Mouse (Mus musculus): ENCODE data around the gene Hba-x. TPM values are rescaled to one million over a fixed set of nuclear protein-coding genes. Genes with fewer than 3 reads are reported as not detected.
"Not testable (repeated sequence)": the region's sequence is repeated elsewhere in the genome, so short reads cannot be mapped to it uniquely, and the experiment has no call there.

Hba-x gene
- polyA plus RNA-seq, 1 experiment, result not detected

DNA sequence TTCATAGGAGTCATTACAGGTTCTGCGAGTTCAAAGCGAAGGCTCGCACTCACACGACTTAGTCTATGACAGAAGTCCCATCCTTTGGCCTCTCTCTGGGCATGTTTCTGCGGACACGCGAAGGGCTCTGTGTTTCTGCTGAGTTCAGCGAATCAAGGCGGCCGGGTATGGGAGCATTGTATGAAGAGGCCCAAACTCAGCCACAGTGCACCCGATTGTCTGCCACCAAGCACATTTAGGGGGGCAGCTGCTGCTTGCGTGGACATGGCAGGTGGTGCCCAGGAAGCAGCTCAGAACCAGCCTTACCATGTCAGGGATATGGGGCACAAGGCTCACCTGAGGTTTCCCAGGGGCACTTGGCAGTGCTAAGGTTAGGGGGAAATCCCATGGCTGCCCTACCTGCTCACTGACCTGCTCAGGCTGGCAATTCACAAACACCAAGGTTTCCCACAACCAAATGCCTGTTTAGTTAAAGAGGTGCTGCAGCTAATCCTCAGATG is 2.3 kb downstream of the Hba-x start:
- Histone ChIP-seq H3K4me1 (ENCODE audit: control insufficient read depth, insufficient read depth, low read length) (no peaks in the 10 kb centered on the region), H3K4me3 (ENCODE audit: low read depth, low read length) (no peak overlapping the region), H3K36me3 (ENCODE audit: control insufficient read depth, insufficient read depth, low read length, poor library complexity, severe bottlenecking) (no peaks in the 10 kb centered on the region), H3K9me3 (replicated peaks; ENCODE audit: control insufficient read depth, insufficient read depth, low read length, poor library complexity, severe bottlenecking) (no peaks in the 10 kb centered on the region), H3K27ac (ENCODE audit: insufficient read depth, low read length) (no peak overlapping the region), H3K9ac (ENCODE audit: low read depth, poor library complexity, severe bottlenecking) (no peak overlapping the region), H3K27me3 (ENCODE audit: control insufficient read depth, insufficient read depth, low read length, poor library complexity, severe bottlenecking) (peaks cover 2% of the 10 kb centered on the region; the same call in 1 of the 2 replicates)
- TF ChIP-seq POLR2A (IDR thresholded peaks at IDR 0.05; ENCODE audit: insufficient read depth, low read length) (no peak), EP300 (IDR thresholded peaks at IDR 0.05; ENCODE audit: insufficient read depth, low read depth, low read length) (no peak), CTCF (IDR thresholded peaks at IDR 0.05; ENCODE audit: low read depth, low read length) (no peak)

DNA sequence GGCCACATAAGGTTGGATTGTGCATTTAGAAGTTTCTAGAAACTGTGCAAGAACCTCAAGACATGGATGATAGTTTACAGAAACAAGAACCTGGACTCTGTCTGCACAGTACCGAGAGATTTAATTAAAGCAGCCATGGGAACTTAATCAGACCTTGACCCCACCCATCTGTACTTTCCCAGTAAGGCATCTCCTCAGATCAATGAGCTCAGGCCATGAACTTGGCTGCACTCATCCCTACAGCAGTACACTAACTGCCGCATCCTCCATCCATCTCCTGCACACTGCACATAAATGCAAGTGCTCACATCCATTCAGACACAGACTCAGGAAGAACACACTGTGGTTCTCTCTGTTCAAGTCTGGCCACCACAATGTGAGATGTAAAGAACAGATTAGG is 4.4 kb downstream of the Hba-x start:
- Histone ChIP-seq H3K4me3 (ENCODE audit: low read depth, low read length) (no peak overlapping the region), H3K9me3 (replicated peaks; ENCODE audit: control insufficient read depth, insufficient read depth, low read length, poor library complexity, severe bottlenecking) (no peaks in the 10 kb centered on the region), H3K9ac (ENCODE audit: low read depth, poor library complexity, severe bottlenecking) (no peak overlapping the region), H3K27ac (ENCODE audit: insufficient read depth, low read length) (no peak overlapping the region), H3K27me3 (ENCODE audit: control insufficient read depth, insufficient read depth, low read length, poor library complexity, severe bottlenecking) (peaks cover 2% of the 10 kb centered on the region; the same call in 1 of the 2 replicates), H3K36me3 (ENCODE audit: control insufficient read depth, insufficient read depth, low read length, poor library complexity, severe bottlenecking) (no peaks in the 10 kb centered on the region), H3K4me1 (ENCODE audit: control insufficient read depth, insufficient read depth, low read length) (no peaks in the 10 kb centered on the region)
- TF ChIP-seq EP300 (IDR thresholded peaks at IDR 0.05; ENCODE audit: insufficient read depth, low read depth, low read length) (no peak), POLR2A (IDR thresholded peaks at IDR 0.05; ENCODE audit: insufficient read depth, low read length) (no peak), CTCF (IDR thresholded peaks at IDR 0.05; ENCODE audit: low read depth, low read length) (no peak)

DNA sequence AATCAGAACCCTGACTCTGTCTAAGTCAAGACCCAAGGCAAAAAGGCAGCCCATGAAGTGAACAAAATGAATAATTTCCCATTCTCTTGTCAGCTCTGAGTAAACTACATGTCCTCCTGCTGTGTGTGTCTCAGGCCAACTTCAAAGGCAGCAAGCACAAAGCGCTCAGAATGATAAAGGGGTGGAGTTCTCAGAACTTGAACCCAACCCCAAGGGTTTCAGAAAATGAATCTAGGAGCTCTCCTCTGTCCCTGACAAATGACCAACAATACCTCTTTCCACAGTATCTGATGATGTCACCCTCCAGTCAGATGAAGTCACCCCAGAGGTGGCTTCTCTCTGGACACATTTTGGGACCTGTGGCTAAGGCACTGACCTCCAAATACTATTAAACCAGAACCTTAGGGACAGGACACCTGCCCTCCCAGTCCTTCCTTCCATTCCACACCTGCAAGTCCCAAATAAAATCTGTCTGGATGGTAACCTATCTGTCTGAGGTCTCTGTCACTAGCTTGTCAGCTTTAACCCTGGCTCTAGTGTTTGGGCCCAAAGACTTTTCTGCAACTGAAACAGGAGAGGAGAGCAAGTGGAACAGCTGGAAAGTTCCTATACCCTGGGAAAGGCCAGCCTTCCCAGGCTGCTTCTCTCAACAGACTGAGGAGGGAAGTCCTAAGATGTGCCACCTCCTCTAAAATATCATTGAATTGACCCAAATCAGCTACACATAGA is 5.4 kb downstream of the Hba-x start:
- H3K27ac ChIP-seq (ENCODE audit: insufficient read depth, low read length), result no peak overlapping the region
- no peaks in the 10 kb centered on the region for H3K4me1 ChIP-seq (ENCODE audit: control insufficient read depth, insufficient read depth, low read length)
- TF ChIP-seq POLR2A (IDR thresholded peaks at IDR 0.05; ENCODE audit: insufficient read depth, low read length) (no peak), EP300 (IDR thresholded peaks at IDR 0.05; ENCODE audit: insufficient read depth, low read depth, low read length) (no peak), CTCF (IDR thresholded peaks at IDR 0.05; ENCODE audit: low read depth, low read length) (no peak)
- peaks cover 2% of the 10 kb centered on the region; the same call in 1 of the 2 replicates for H3K27me3 ChIP-seq (ENCODE audit: control insufficient read depth, insufficient read depth, low read length, poor library complexity, severe bottlenecking)
- H3K9me3 ChIP-seq (replicated peaks; ENCODE audit: control insufficient read depth, insufficient read depth, low read length, poor library complexity, severe bottlenecking), result no peaks in the 10 kb centered on the region
- no peak overlapping the region for H3K9ac ChIP-seq (ENCODE audit: low read depth, poor library complexity, severe bottlenecking)
- H3K36me3 ChIP-seq (ENCODE audit: control insufficient read depth, insufficient read depth, low read length, poor library complexity, severe bottlenecking), result no peaks in the 10 kb centered on the region
- no peak overlapping the region for H3K4me3 ChIP-seq (ENCODE audit: low read depth, low read length)

DNA sequence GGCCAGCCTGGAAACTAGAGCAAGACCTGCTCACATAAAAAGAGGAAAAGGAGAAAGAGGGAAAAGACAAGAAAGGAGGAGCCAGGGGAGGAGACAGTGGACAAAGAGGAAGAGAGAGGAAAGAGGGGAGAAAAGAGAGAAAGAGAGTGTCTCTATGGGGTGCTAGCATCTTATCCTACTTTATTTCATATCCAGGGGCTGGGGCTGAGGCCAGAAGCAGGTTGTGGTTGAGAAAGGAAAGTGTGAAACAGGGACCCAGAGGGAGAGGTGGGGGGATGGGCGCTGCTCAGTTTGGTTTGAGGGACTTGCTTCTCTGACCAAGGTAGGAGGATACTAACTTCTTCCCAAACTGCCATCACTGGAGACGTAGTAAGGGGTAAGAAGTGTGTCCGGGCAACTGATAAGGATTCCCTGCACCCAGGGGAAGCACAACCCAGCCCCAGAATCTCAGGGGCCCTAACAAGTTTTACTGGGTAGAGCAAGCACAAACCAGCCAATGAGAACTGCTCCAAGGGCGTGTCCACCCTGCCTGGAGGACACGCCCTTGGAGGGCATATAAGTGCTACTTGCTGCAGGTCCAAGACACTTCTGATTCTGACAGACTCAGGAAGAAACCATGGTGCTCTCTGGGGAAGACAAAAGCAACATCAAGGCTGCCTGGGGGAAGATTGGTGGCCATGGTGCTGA is 7.0 kb downstream of the Hba-x start, which contains the start of gene Hba-a1:
Gene Hba-a1, plus strand, starts transcription at position 421 of the 687 bp plus-strand sequence.
- not testable (repeated sequence) for H3K9ac ChIP-seq (ENCODE audit: low read depth, poor library complexity, severe bottlenecking); H3K9me3 ChIP-seq (replicated peaks; ENCODE audit: control insufficient read depth, insufficient read depth, low read length, poor library complexity, severe bottlenecking); H3K4me1 ChIP-seq (ENCODE audit: control insufficient read depth, insufficient read depth, low read length); H3K27me3 ChIP-seq (ENCODE audit: control insufficient read depth, insufficient read depth, low read length, poor library complexity, severe bottlenecking); H3K4me3 ChIP-seq (ENCODE audit: low read depth, low read length); H3K27ac ChIP-seq (ENCODE audit: insufficient read depth, low read length); H3K36me3 ChIP-seq (ENCODE audit: control insufficient read depth, insufficient read depth, low read length, poor library complexity, severe bottlenecking)

DNA sequence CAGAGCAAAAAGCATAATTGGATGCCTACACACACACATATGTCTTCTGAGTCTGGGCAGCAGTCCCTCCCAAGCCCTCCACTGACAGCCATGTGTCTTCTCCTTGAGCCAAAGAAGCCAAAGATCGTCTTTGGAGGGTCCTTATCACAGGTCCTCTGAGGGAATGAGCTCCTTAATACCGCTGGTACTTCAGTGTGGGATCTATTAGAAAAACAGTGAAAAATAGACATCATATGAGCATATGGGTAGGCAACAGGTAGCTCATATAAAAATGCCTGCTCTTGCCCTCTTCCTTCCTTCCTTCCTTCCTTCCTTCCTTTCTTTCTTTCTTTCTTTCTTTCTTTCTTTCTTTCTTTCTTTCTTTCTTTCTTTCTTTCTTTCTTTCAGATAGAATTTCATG is 8.4 kb downstream of the Hba-x start:
- H3K9me3 ChIP-seq (replicated peaks; ENCODE audit: control insufficient read depth, insufficient read depth, low read length, poor library complexity, severe bottlenecking); H3K36me3 ChIP-seq (ENCODE audit: control insufficient read depth, insufficient read depth, low read length, poor library complexity, severe bottlenecking); H3K9ac ChIP-seq (ENCODE audit: low read depth, poor library complexity, severe bottlenecking); H3K4me3 ChIP-seq (ENCODE audit: low read depth, low read length); H3K27ac ChIP-seq (ENCODE audit: insufficient read depth, low read length); H3K4me1 ChIP-seq (ENCODE audit: control insufficient read depth, insufficient read depth, low read length); H3K27me3 ChIP-seq (ENCODE audit: control insufficient read depth, insufficient read depth, low read length, poor library complexity, severe bottlenecking): not testable (repeated sequence)

DNA sequence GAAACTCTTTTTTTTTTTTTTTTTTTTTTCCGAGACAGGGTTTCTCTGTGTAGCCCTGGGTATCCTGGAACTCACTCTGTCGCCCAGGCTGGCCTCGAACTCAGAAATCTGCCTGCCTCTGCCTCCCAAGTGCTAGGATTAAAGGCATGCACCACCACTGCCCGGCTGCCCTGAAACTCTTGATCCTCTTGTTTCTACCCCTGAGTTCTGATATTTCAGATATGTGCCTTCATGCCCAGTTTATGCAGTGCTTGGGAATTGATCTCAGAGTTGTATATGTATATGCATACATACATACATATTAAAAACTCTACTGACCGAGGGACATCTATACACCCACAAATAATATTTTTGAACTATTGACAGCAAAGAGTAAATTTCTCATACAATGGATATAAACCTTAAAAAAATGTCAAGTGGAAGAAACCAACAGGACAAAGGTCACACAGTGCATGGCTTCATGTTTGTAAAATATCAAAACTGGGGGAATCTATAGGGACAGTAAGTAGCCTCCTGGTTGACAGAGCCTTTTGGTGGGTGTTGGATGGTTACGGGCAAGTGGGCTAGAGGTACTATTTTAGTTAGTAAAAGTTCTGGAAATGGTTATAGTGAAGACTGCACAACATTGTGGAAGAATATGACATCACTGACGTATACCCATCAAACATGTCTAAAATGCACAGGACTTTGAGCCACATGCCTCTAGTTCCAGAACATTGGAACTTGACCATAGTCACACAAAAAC is 9.0 kb downstream of the Hba-x start:
- no peaks in the 10 kb centered on the region for H3K36me3 ChIP-seq (ENCODE audit: control insufficient read depth, insufficient read depth, low read length, poor library complexity, severe bottlenecking)
- H3K9me3 ChIP-seq (replicated peaks; ENCODE audit: control insufficient read depth, insufficient read depth, low read length, poor library complexity, severe bottlenecking), result no peaks in the 10 kb centered on the region
- H3K4me3 ChIP-seq (ENCODE audit: low read depth, low read length), result no peak overlapping the region
- no peaks in the 10 kb centered on the region for H3K4me1 ChIP-seq (ENCODE audit: control insufficient read depth, insufficient read depth, low read length)
- H3K9ac ChIP-seq (ENCODE audit: low read depth, poor library complexity, severe bottlenecking), result no peak overlapping the region
- no peak for TF ChIP-seq CTCF (IDR thresholded peaks at IDR 0.05; ENCODE audit: low read depth, low read length)
- TF ChIP-seq EP300 (IDR thresholded peaks at IDR 0.05; ENCODE audit: insufficient read depth, low read depth, low read length), result no peak
- no peak for TF ChIP-seq POLR2A (IDR thresholded peaks at IDR 0.05; ENCODE audit: insufficient read depth, low read length)
- H3K27me3 ChIP-seq (ENCODE audit: control insufficient read depth, insufficient read depth, low read length, poor library complexity, severe bottlenecking), result peaks cover 2% of the 10 kb centered on the region; the same call in 1 of the 2 replicates
- H3K27ac ChIP-seq (ENCODE audit: insufficient read depth, low read length), result no peak overlapping the region

DNA sequence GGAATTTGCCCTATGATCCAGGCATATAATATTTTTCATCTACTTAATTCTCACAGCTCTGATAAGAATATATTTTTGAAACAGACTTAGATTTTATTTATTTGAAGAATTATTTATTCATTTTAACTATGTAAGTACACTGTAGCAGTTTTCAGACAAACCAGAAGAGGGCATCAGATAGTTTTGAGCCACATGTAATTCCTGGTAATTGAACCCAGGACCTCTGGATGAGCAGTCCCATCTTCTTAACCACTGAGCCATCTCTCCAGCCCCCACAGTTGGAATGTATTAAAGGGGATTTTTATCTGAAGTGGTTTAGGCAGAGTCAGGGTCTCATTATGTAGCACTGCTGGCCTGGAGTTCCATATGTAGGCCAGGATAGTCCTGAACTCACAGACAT is 9.7 kb downstream of the Hba-x start:
- H3K4me1 ChIP-seq (ENCODE audit: control insufficient read depth, insufficient read depth, low read length); H3K9me3 ChIP-seq (replicated peaks; ENCODE audit: control insufficient read depth, insufficient read depth, low read length, poor library complexity, severe bottlenecking); H3K27ac ChIP-seq (ENCODE audit: insufficient read depth, low read length); H3K4me3 ChIP-seq (ENCODE audit: low read depth, low read length); H3K36me3 ChIP-seq (ENCODE audit: control insufficient read depth, insufficient read depth, low read length, poor library complexity, severe bottlenecking); H3K27me3 ChIP-seq (ENCODE audit: control insufficient read depth, insufficient read depth, low read length, poor library complexity, severe bottlenecking); H3K9ac ChIP-seq (ENCODE audit: low read depth, poor library complexity, severe bottlenecking): not testable (repeated sequence)
